Mouse (Mus musculus) cerebellum, postnatal 25 days (tissue): ENCODE data around the gene Actl6a.
"Not testable (repeated sequence)": the region's sequence is repeated elsewhere in the genome, so short reads cannot be mapped to it uniquely, and the experiment has no call there.

Experiments
- DNase-seq, 2 experiments: peaks; one replicate each; pipeline ENCODE4 v3.0.0; 2021; ENCODE audit warnings: mixed read lengths in 2 of 2

Gene Actl6a

GRCm38 (mm10) chr3:32694737-32695582 is 11.1 kb upstream of the Actl6a start:
- DNase-seq: no peak

GRCm38 (mm10) chr3:32695583-32695980 is 10.5 kb upstream of the Actl6a start:
- DNase-seq: no peak

DNA sequence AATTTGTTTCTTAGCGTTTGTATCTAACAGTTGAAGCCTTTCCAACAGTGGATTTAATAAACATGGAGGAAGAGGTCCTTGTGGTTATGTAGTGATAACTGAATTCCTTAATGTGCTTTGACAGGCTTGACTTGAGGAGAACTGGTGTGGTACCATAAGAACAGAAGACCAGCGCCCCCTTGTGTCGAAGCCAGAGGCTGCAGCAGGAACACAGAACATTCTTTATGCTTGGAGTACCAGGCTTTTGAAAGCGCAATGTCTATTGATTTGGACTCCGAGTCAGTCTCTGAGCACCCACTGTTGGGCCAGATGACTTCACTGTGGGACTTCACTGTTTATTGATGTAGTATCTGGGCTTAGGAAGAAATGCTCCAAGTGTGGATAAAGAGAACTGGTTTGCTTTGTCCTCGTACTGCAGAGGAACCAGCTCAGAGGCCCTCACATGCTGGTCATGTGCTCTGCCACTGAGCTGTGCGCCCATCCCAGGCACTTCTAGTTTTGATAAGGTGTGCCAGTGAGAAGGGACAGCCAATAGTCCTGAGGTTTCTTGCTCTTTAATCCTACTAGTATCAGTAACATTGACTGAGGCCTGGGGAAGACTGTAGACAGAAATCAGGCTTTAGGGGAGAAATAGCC is 7.8 kb upstream of the Actl6a start:
- DNase-seq: peak; percentile 78 to 87

DNA sequence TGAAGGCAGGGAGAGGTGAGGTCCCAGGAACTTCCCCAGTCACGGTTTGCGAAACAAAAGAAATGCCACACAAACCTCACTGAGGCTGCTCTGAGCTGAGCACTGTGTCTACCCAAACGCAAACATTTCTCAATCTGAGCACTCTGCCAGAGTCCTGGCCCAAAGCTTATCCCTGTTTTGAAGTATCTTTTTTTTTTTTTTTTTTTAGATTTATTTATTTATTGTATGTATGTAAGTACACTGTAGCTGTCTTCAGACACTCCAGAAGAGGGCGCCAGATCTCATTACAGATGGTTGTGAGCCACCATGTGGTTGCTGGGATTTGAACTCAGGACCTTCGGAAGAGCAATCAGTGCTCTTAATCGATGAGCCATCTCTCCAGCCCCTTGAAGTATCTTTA is 2.1 kb upstream of the Actl6a start:
- not testable (repeated sequence) for DNase-seq

DNA sequence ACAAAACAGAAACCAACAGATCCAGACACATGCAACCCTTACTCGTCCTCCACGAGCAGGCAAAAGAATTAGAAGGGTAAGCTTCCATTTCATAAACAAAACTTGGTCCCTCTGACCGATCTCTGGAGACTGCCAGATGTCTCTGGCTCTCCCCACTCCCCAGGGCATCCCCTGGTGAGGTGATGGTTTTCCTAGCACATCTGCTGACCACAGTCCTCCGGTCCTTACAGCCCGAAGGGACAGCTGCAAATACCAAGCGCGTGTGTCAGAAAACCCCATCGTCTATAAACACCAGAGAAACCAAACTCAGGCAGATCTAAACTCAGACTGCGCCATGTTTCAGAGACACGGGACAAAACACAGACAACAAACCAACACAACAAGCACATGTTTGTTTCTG is 1.5 kb upstream of the Actl6a start:
- not testable (repeated sequence) for DNase-seq

DNA sequence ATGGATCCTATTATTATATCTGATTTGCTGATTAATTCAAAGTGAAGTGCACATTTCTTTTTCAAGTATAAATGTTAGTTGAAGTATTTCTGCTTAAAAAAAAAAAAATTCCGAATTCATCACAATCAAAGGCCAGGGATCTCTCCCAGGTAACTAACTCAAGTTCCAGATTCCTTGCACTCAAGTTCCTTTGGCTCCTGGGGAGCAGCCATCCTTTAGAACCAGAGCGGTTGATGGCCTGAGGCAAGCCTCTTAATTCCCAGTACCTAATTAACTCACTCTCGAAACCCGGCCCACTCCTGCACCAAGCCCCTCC is 1.9 kb downstream of the Actl6a start:
- DNase-seq: no peak

DNA sequence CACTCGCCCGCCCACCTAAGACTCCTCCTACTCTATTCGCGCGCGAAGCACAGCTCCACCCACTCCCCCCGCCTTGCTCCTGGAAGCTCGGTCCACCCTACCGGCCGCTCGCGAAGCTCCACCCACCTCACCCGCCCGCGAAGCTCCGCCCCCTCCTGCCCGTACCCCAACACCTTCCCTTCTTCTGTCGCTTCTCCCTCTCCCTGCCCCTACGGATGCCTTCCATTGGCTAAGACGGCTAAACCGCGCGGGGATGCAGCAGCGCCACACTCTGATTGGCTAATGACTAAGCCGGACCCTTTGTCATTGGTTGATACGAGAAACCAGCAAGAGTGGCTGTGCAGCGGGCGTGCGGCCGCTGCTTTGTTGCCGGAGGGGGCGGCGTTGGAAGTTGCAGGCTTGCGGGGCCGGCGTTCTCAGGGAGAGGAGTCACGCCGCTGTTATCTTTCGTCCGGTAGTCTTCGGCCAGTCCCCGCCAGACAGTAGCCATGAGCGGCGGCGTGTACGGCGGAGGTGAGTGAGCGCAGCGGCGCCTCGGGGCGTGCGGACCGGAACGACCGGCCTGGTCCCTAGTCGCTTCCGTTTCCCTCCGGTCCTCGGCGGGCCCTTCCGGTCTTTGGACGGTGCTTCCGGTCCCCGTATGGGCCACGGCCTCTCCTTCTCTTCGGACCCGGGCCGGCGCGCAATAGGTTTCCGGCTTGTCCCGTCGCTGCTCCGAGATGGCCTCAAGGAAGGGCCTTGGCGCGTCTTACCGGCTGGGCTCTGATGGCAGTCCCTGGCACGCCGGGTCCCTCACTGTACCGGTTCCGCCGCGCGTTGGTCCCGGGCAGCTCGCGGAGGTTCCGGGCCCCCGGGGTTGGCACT is 2.5 kb downstream of the Actl6a start:
- DNase-seq: peak; percentile 98 to 100

DNA sequence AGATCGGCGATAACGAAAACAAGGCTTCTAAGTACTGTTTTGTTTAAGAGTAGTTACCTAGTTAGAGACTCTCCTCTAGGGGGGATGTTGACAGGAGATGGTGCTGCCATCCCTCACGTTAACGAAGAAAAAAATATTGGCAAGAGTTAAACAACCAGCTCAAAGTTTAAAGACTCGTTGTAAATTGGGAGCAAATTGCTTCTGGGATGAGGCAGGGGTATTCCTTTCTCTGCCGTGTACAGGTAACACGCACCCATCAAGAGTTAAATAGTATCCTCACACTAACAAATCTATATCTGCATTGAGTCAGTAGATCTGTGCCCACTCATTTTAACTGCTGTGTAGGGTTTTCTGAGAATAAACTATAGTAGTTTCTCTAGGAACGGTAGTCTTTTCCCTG is 3.3 kb downstream of the Actl6a start:
- no peak for DNase-seq

DNA sequence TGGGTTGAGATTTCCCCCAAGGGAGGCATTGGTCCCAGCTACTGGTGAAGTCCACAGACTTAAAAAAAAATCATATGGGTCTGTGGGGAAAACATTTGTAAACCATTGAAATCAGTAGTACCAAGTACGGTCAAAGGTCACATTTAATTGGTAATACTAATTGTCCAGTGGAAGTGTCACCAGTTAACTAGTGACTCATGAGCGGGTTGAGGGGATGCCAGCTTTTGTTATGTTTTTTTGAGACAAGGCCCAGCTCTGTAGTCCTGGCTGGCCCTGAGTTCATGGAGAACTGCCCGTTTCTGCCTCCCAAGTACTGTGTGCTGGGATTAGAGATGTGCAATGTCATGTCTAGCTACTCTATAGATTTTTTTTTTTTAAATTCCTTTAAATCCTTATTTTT is 7.6 kb downstream of the Actl6a start:
- no peak for DNase-seq

GRCm38 (mm10) chr3:32717403-32717802 is 11.3 kb downstream of the Actl6a start:
- not testable (repeated sequence) for DNase-seq

GRCm38 (mm10) chr3:32718271-32718670 is 12.2 kb downstream of the Actl6a start:
- no peak for DNase-seq

GRCm38 (mm10) chr3:32724191-32724590 is 18.1 kb downstream of the Actl6a start:
- no peak for DNase-seq

- DNase-seq: no peak
Measured at GRCm38 (mm10) chr3:32725951-32726350, 19.9 kb downstream of the Actl6a start.

GRCm38 (mm10) chr3:32727861-32728260 is 21.8 kb downstream of the Actl6a start:
- DNase-seq: no peak

GRCm38 (mm10) chr3:32736244-32737171 is 30.4 kb downstream of the Actl6a start, which contains the start of gene Ndufb5:
Ndufb5 (plus strand) TSS chr3:32736990.
- peak; percentile 98 to 99 for DNase-seq

DNA sequence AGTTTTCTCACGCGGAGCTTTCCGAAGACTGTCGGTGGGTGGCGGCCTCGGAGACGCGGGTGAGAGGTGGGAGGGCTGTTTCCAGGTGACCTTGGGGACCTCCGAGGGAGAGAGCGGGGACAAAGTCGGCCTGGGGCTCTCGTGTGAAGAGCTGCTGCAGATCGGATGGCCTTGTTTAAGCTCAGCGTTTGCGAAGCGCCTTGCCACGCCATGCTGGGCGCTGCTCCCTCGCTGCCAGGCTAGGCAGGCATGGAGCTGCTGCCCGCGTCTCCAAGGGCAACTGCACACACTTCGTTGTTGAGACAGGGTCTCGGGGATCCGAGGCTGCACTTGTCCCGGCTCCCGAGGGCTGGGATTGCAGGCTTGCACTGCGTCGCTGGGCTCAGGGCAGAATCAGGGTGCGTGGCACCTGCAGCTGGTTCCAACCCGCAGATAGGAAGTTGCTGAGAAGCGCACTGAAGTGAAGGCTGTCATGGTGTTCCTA is 31.1 kb downstream of the Actl6a start, which contains the start of gene Mrpl47:
TSS of gene Mrpl47 (minus strand) at position 434 of the 484 bp plus-strand sequence.
- DNase-seq: no peak

GRCm38 (mm10) chr3:32738549-32738948 is 32.5 kb downstream of the Actl6a start:
- no peak for DNase-seq

DNA sequence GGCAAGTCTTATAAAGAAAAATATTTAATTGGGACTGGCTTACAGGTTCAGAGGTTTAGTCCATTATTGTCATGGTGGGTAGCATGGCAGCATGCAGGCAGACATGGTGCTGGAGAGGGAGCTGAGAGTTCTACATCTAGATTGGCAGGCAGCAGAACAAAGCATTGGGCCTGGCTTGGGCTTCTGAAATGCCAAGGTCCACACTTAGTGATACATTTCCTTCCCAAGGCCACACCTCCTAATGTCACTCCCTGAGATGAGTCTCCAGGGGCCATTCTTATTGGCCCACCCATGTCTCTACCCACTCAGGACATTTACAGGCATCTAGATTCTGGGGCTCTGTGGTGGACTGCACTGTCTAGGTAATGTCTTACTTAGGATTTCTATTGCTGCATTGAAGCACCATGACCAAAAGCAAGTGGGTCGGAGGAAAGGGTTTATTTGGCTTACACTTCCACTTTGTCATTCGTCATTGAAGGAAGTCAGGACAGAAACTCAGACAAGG is 36.2 kb downstream of the Actl6a start:
- no peak for DNase-seq

- no peak for DNase-seq
Measured at GRCm38 (mm10) chr3:32745001-32745400, 38.9 kb downstream of the Actl6a start.

DNA sequence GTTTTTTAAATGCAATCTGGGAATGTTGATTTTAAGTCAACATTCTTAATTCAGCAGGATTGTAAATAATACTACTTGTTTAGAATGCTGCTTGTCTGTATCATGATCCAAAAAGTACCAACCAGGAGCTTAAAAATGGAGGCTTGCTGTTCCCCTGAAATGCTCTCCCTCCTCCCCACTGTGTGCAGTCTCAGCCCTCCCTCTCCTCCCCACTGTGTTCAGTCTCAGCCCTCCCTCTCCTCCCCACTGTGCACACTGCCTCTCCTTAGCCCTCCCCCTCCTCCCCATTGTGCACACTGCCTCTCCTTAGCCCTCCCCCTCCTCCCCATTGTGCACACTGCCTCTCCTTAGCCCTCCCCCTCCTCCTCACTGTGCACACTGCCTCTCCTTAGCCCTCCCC is 39.3 kb downstream of the Actl6a start:
- not testable (repeated sequence) for DNase-seq

DNA sequence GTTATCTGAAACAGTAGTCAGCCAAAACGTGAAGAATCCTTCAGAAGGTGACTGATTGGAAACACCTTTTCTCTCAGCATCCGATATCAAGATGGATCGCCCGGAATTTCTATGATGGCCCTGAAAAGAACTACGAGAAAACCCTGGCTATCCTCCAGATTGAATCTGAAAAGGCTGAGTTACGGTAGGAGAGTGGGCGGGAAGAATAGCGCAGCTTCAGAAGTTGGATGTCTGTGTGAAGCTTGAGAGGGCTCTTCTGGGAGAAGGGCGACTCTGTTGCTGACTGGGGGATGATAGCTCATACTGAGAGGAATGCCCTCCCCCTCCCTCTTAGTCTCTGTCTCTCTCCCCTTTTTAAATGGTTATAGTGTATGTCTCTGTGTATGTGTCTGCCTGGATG is 42.3 kb downstream of the Actl6a start:
- no peak for DNase-seq
